Mouse (Mus musculus): Measurements from ENCODE around the gene Slc6a17.
A peak's percentile ranks its signal among the peaks of the same experiment; 100 is the strongest.

Gene Slc6a17

GRCm38 (mm10) chr3:107520931-107521330 is 3.1 kb upstream of the Slc6a17 start:
- no peak for DNase-seq

GRCm38 (mm10) chr3:107516776-107517630 is 815 bp downstream of the Slc6a17 start:
- DNase-seq = peak; percentile 43

- no peak for DNase-seq
These were observed 1.8 kb downstream of the Slc6a17 start for GRCm38 (mm10) chr3:107515989-107516388.

- DNase-seq = no peak
These were observed 6.4 kb downstream of the Slc6a17 start for GRCm38 (mm10) chr3:107511416-107511815.

GRCm38 (mm10) chr3:107508696-107509095 is 9.1 kb downstream of the Slc6a17 start:
- peak; percentile 16 for DNase-seq

- DNase-seq = no peak
These were observed 9.9 kb downstream of the Slc6a17 start for GRCm38 (mm10) chr3:107507966-107508365.

- peak; percentile 31 for DNase-seq
These were observed 11.3 kb downstream of the Slc6a17 start for GRCm38 (mm10) chr3:107506531-107506930.

GRCm38 (mm10) chr3:107505464-107506367 is 12.1 kb downstream of the Slc6a17 start:
- DNase-seq = peak; percentile 72

- DNase-seq = no peak
These were observed 13.3 kb downstream of the Slc6a17 start for GRCm38 (mm10) chr3:107504542-107504941.

GRCm38 (mm10) chr3:107503716-107504115 is 14.1 kb downstream of the Slc6a17 start:
- no peak for DNase-seq

- no peak for DNase-seq
These were observed 16.1 kb downstream of the Slc6a17 start for GRCm38 (mm10) chr3:107501702-107502151.

- no peak for DNase-seq
These were observed 17.5 kb downstream of the Slc6a17 start for GRCm38 (mm10) chr3:107500301-107500700.

- DNase-seq = peak; percentile 27
These were observed 21.6 kb downstream of the Slc6a17 start for GRCm38 (mm10) chr3:107496086-107496850.

- no peak for DNase-seq
These were observed 22.3 kb downstream of the Slc6a17 start for GRCm38 (mm10) chr3:107495524-107495923.

GRCm38 (mm10) chr3:107491459-107491858 is 26.4 kb downstream of the Slc6a17 start:
- peak; percentile 82 for DNase-seq

- peak; percentile 26 for DNase-seq
These were observed 29.2 kb downstream of the Slc6a17 start for GRCm38 (mm10) chr3:107488637-107489036.

GRCm38 (mm10) chr3:107483290-107483689 is 34.5 kb downstream of the Slc6a17 start:
- DNase-seq = peak; percentile 10

- no peak for DNase-seq
These were observed 37.2 kb downstream of the Slc6a17 start for GRCm38 (mm10) chr3:107480660-107481059.

- peak; percentile 44 for DNase-seq
These were observed 45.6 kb downstream of the Slc6a17 start for GRCm38 (mm10) chr3:107472198-107472597.

- no peak for DNase-seq
These were observed 48.8 kb downstream of the Slc6a17 start for GRCm38 (mm10) chr3:107469059-107469458.

- DNase-seq = no peak
These were observed 49.7 kb downstream of the Slc6a17 start for GRCm38 (mm10) chr3:107468106-107468505.

GRCm38 (mm10) chr3:107466577-107466976 is 51.2 kb downstream of the Slc6a17 start:
- peak; percentile 77 for DNase-seq

GRCm38 (mm10) chr3:107462160-107462559 is 55.7 kb downstream of the Slc6a17 start:
- peak; percentile 60 for DNase-seq

All from kidney, postnatal 14 days (tissue).